ENCODE assay signal across 8 mouse cellular contexts in the genomic region with DNA sequence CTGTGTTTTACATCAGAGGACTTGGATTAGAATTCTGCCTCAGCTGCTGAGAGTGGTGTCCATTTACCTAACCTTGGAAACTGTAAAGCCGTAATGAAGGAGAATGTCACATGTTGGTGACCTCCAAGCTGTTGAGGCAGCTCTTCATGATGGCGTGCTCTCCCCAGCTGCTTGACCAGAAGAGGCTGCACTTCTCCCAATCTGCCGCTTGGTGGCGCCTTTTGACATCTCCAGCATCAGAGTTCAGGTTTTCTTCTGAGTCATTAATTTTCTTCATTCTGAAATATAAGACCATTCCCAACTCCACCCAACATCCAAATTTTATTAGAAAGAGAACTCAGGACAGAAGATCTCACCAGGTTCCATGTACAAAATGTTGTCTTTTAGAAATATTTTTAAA.
A peak's percentile ranks its signal among the peaks of the same experiment; 100 is the strongest.
DNase-seq lines count a peak whose midpoint lies in the region; ATAC-seq and TF ChIP-seq lines count a peak whose summit lies in the region.

No protein-coding gene starts in this region.

- WGBS in hindbrain, postnatal 0 days: 46% methylated on average over 4 of the region's 4 CpGs
- 38% methylated on average over 4 of the region's 4 CpGs for WGBS in hindbrain, embryonic 12.5 days
- WGBS in lung, embryonic 14.5 days: 47% methylated on average over 4 of the region's 4 CpGs
- 45% methylated on average over 4 of the region's 4 CpGs for WGBS in forebrain, embryonic 16.5 days

- no peaks in the 10 kb centered on the region for H3K4me1 ChIP-seq in hindbrain, postnatal 0 days (ENCODE audit: insufficient read depth, low read length)
- H3K4me1 ChIP-seq in hindbrain, embryonic 12.5 days: no peaks in the 10 kb centered on the region
- no peaks in the 10 kb centered on the region for H3K4me1 ChIP-seq in CH12.LX (ENCODE audit: control insufficient read depth in 1 of 2, insufficient read depth in 2 of 2)
- H3K4me1 ChIP-seq in bone marrow macrophage, adult 2 months (ENCODE audit: control insufficient read depth, insufficient read depth, low read length): no peaks in the 10 kb centered on the region
- 0 out of 2 replicates have a peak, but pooled peaks cover 4% of the 10 kb centered on the region for H3K4me1 ChIP-seq in lung, embryonic 14.5 days (ENCODE audit: insufficient read depth)
- H3K4me1 ChIP-seq in forebrain, embryonic 16.5 days (replicated peaks; ENCODE audit: control insufficient read depth, insufficient read depth, low read length): no peaks in the 10 kb centered on the region; the same call in 1 of the 2 replicates

- H3K27me3 ChIP-seq in hindbrain, postnatal 0 days (ENCODE audit: insufficient read depth, low read length): no peaks in the 10 kb centered on the region
- H3K27me3 ChIP-seq in hindbrain, embryonic 12.5 days: no peaks in the 10 kb centered on the region
- H3K27me3 ChIP-seq in CH12.LX (replicated peaks): no peaks in the 10 kb centered on the region
- no peaks in the 10 kb centered on the region for H3K27me3 ChIP-seq in lung, embryonic 14.5 days (ENCODE audit: insufficient read depth, low read length)
- H3K27me3 ChIP-seq in forebrain, embryonic 16.5 days (replicated peaks; ENCODE audit: control insufficient read depth, insufficient read depth, low read length): no peaks in the 10 kb centered on the region

- TF ChIP-seq POLR2A in CH12.LX (IDR thresholded peaks at IDR 0.05; ENCODE audit: low read depth, low read length): no peak
- no peak for TF ChIP-seq POLR2A in bone marrow macrophage, adult 2 months (IDR thresholded peaks at IDR 0.05; ENCODE audit: borderline replicate concordance, low read depth, low read length)

- peak; percentile 68 for TF ChIP-seq CTCF in hindbrain, postnatal 0 days (IDR thresholded peaks at IDR 0.05; ENCODE audit: low read depth)
- TF ChIP-seq CTCF in CH12.LX (conservative IDR thresholded peaks at IDR 0.05 in 1 of 2, IDR thresholded peaks at IDR 0.05 in 1 of 2; ENCODE audit: low read depth in 2 of 2, low read length in 2 of 2): peak; percentile 66 to 74
- TF ChIP-seq CTCF in bone marrow macrophage, adult 2 months (IDR thresholded peaks at IDR 0.05; ENCODE audit: low read depth, low read length): peak; percentile 59; the same call in 1 of the 2 replicates
- peak; percentile 71 for TF ChIP-seq CTCF in lung, embryonic 14.5 days (IDR thresholded peaks at IDR 0.05; ENCODE audit: low read depth)

- no peaks in the 10 kb centered on the region for H3K36me3 ChIP-seq in hindbrain, postnatal 0 days (ENCODE audit: insufficient read depth, low read length)
- peaks cover 20% of the 10 kb centered on the region for H3K36me3 ChIP-seq in hindbrain, embryonic 12.5 days
- peaks cover 16 to 54% of the 10 kb centered on the region in 2 experiments for H3K36me3 ChIP-seq in CH12.LX (replicated peaks in 1 of 2; ENCODE audit: control insufficient read depth in 1 of 2, insufficient read depth in 1 of 2, low read length in 1 of 2)
- H3K36me3 ChIP-seq in lung, embryonic 14.5 days (ENCODE audit: insufficient read depth): 0 out of 2 replicates have a peak, but pooled peaks cover 5% of the 10 kb centered on the region
- 0 out of 2 replicates have a peak, but pooled peaks cover 6% of the 10 kb centered on the region for H3K36me3 ChIP-seq in forebrain, embryonic 16.5 days (ENCODE audit: control insufficient read depth, insufficient read depth)

- dilution Hi-C loops in CH12.LX (cut with MboI; ENCODE audit: extremely low pct_ligation_motif_present, extremely low pct_unique_long_range_greater_than_20kb, low sequenced_read_pairs): no loop called here

- TF ChIP-seq EP300 in CH12.LX (IDR thresholded peaks at IDR 0.05; ENCODE audit: low read length): no peak

- H3K9me3 ChIP-seq in hindbrain, postnatal 0 days (ENCODE audit: low read length): no peaks in the 10 kb centered on the region
- no peaks in the 10 kb centered on the region for H3K9me3 ChIP-seq in hindbrain, embryonic 12.5 days (replicated peaks)
- no peaks in the 10 kb centered on the region for H3K9me3 ChIP-seq in CH12.LX (replicated peaks; ENCODE audit: low read length)
- H3K9me3 ChIP-seq in lung, embryonic 14.5 days (ENCODE audit: low read depth, low read length): no peaks in the 10 kb centered on the region
- H3K9me3 ChIP-seq in forebrain, embryonic 16.5 days (ENCODE audit: control insufficient read depth, low read length): no peaks in the 10 kb centered on the region

- no peaks in the 10 kb centered on the region for H3K79me2 ChIP-seq in CH12.LX (replicated peaks; ENCODE audit: control insufficient read depth, extremely low read depth, insufficient read depth, poor library complexity, severe bottlenecking)

- H3K9ac ChIP-seq in hindbrain, postnatal 0 days (replicated peaks; ENCODE audit: low read length): no peak overlapping the region
- no peak overlapping the region for H3K9ac ChIP-seq in hindbrain, embryonic 12.5 days
- H3K9ac ChIP-seq in CH12.LX (ENCODE audit: insufficient read depth, low read depth): no peak overlapping the region
- H3K9ac ChIP-seq in lung, embryonic 14.5 days: no peak overlapping the region
- H3K9ac ChIP-seq in forebrain, embryonic 16.5 days (replicated peaks; ENCODE audit: low read depth, low read length): no peak overlapping the region

- in situ Hi-C loops in CH12.LX (cut with MboI; ENCODE audit: low pct_ligation_motif_present, low pct_unique_long_range_greater_than_20kb, low sequenced_read_pairs): no loop called here

- no peak for ATAC-seq in hindbrain, postnatal 0 days
- ATAC-seq in hindbrain, embryonic 12.5 days (ENCODE audit: low FRiP score): no peak
- no peak for ATAC-seq in lung, embryonic 14.5 days (ENCODE audit: insufficient read depth)
- no peak for ATAC-seq in forebrain, embryonic 16.5 days

- DNase-seq in hindbrain, postnatal 0 days (ENCODE audit: low spot score): peak; percentile 51
- peak; percentile 44 for DNase-seq in CH12.LX (ENCODE audit: extremely low read depth)
- DNase-seq in lung, embryonic 14.5 days: peak; percentile 56
- no peak for DNase-seq in gastrocnemius, adult 18-20 months (ENCODE audit: low spot score)
- DNase-seq in frontal cortex, postnatal 25 days (ENCODE audit: low spot score in 2 of 2): no peak

- H3K4me2 ChIP-seq in hindbrain, postnatal 0 days (ENCODE audit: low read depth, low read length): no peak overlapping the region
- H3K4me2 ChIP-seq in hindbrain, embryonic 12.5 days (replicated peaks): no peak overlapping the region
- no peak overlapping the region for H3K4me2 ChIP-seq in CH12.LX (ENCODE audit: insufficient read depth, low read depth, poor library complexity, severe bottlenecking)
- H3K4me2 ChIP-seq in lung, embryonic 14.5 days: no peak overlapping the region
- no peak overlapping the region for H3K4me2 ChIP-seq in forebrain, embryonic 16.5 days (ENCODE audit: low read length)

- TF ChIP-seq RAD21 in CH12.LX (IDR thresholded peaks at IDR 0.05; ENCODE audit: low read depth, low read length): peak; percentile 56

- no peak overlapping the region for H3K27ac ChIP-seq in hindbrain, postnatal 0 days
- no peak overlapping the region for H3K27ac ChIP-seq in hindbrain, embryonic 12.5 days
- no peak overlapping the region for H3K27ac ChIP-seq in CH12.LX (ENCODE audit: insufficient read depth, low read depth)
- no peak overlapping the region for H3K27ac ChIP-seq in bone marrow macrophage, adult 2 months (ENCODE audit: insufficient read depth, low read depth, low read length)
- no peak overlapping the region for H3K27ac ChIP-seq in lung, embryonic 14.5 days (ENCODE audit: low read depth)
- H3K27ac ChIP-seq in forebrain, embryonic 16.5 days (ENCODE audit: low read length): no peak overlapping the region

- H3K4me3 ChIP-seq in hindbrain, postnatal 0 days (ENCODE audit: low read length): no peak overlapping the region
- no peak overlapping the region for H3K4me3 ChIP-seq in hindbrain, embryonic 12.5 days
- H3K4me3 ChIP-seq in CH12.LX (replicated peaks in 1 of 3; ENCODE audit: low read depth in 2 of 3, low read length in 2 of 3, poor library complexity in 1 of 3): no peak overlapping the region
- no peak overlapping the region for H3K4me3 ChIP-seq in bone marrow macrophage, adult 2 months (ENCODE audit: insufficient read depth, low read length)
- no peak overlapping the region for H3K4me3 ChIP-seq in lung, embryonic 14.5 days (ENCODE audit: low read depth, low read length)
- H3K4me3 ChIP-seq in forebrain, embryonic 16.5 days (replicated peaks; ENCODE audit: low read length): no peak overlapping the region

TF ChIP-seq in CH12.LX, 34 proteins besides CTCF, POLR2A, EP300 and RAD21:
- TF ChIP-seq SMC3 (IDR thresholded peaks at IDR 0.05; ENCODE audit: low read depth, low read length) (peak; percentile 49), MAZ (IDR thresholded peaks at IDR 0.05; ENCODE audit: low read depth, low read length) (no peak)

Comparison
In these comparisons a context has a peak if more than half of its experiments do, and no peak if none do; other contexts are left out.
1. DNase-seq: peak in hindbrain, postnatal 0 days (single experiment), CH12.LX (single experiment) and lung, embryonic 14.5 days (single experiment); none in gastrocnemius, adult 18-20 months (single experiment) and frontal cortex, postnatal 25 days (0 of 2).
2. Peak in every context shown above with its lines, with median percentiles within 50 percentile points of each other: CTCF ChIP-seq.